Mouse (Mus musculus) intestine, embryonic 14.5 days (tissue): Measurements from ENCODE around the gene Pik3r1. TPM values are rescaled to one million over a fixed set of nuclear protein-coding genes. Genes with fewer than 3 reads are reported as not detected.
A peak's percentile ranks its signal among the peaks of the same experiment; 100 is the strongest.

ENCODE experiments used
- ATAC-seq: fragments of 200-750 bp; cut with Nextera tagmentation; replicated peaks from 2 replicates; pipeline ENCODE4 v1.8.0; 2017; ENCODE audit warnings: low read depth, moderate number of reproducible peaks, moderate TSS enrichment, moderate library complexity; ENCODE audit not compliant: low FRiP score, low TSS enrichment
- DNase-seq: peaks from one replicate; pipeline ENCODE4 v3.0.0-alpha.2; 2018; ENCODE audit warnings: low spot score
- H3K27ac ChIP-seq: fragments of 300-500 bp; sonication (generic); 2 replicates; pipeline ENCODE4 v1.5.1; 2014; ENCODE audit warnings: low read depth, mild to moderate bottlenecking, control low read depth
- H3K27me3 ChIP-seq: fragments of 300-500 bp; sonication (generic); replicated peaks from 2 replicates; pipeline ENCODE4 v1.6.1; 2014; ENCODE audit warnings: low read length, control low read depth; ENCODE audit not compliant: control insufficient read depth, insufficient read depth
- H3K36me3 ChIP-seq: fragments of 300-500 bp; sonication (generic); 2 replicates; pipeline ENCODE4 v1.6.1; 2014; ENCODE audit warnings: low read length, control low read depth; ENCODE audit not compliant: control insufficient read depth, insufficient read depth
- H3K4me1 ChIP-seq: fragments of 300-500 bp; sonication (generic); replicated peaks from 2 replicates; pipeline ENCODE4 v1.6.1; 2014; ENCODE audit warnings: low read length, control low read depth, mixed read lengths; ENCODE audit not compliant: control insufficient read depth, insufficient read depth
- H3K4me2 ChIP-seq: fragments of 300-500 bp; sonication (generic); 2 replicates; pipeline ENCODE4 v1.6.1; 2014; ENCODE audit warnings: low read length
- H3K4me3 ChIP-seq: fragments of 300-500 bp; sonication (generic); 2 replicates; pipeline ENCODE4 v1.5.1; 2014; ENCODE audit warnings: low read depth, low read length, control low read depth, mixed read lengths
- H3K9ac ChIP-seq: fragments of 300-500 bp; sonication (generic); 2 replicates; pipeline ENCODE4 v1.6.1; 2014; ENCODE audit warnings: mild to moderate bottlenecking, low read length
- H3K9me3 ChIP-seq: fragments of 300-500 bp; sonication (generic); 2 replicates; pipeline ENCODE4 v1.6.1; 2016; ENCODE audit warnings: low read length, control low read depth; ENCODE audit not compliant: control insufficient read depth
- WGBS: fragments of 180-500 bp; shearing (Covaris S2); extraction: QIAGEN DNeasy Blood & Tissue Kit; methylation state at CpG from one replicate; pipeline ENCODE4 v1.1.7; 2014; 5-methylcytosine and 5-hydroxymethylcytosine counted together
- polyA plus RNA-seq: library from polyadenylated mRNA; unstranded; fragments of >200 nt; fragmentation: Nextera tagmentation; extraction: Ambion mirVana; gene quantifications from 2 replicates; pipeline ENCODE4 v1.2.1, GENCODE M21; 2014

The Pik3r1 gene
- polyA plus RNA-seq, 1 experiment from 2014 or later = 52.6 TPM

DNA sequence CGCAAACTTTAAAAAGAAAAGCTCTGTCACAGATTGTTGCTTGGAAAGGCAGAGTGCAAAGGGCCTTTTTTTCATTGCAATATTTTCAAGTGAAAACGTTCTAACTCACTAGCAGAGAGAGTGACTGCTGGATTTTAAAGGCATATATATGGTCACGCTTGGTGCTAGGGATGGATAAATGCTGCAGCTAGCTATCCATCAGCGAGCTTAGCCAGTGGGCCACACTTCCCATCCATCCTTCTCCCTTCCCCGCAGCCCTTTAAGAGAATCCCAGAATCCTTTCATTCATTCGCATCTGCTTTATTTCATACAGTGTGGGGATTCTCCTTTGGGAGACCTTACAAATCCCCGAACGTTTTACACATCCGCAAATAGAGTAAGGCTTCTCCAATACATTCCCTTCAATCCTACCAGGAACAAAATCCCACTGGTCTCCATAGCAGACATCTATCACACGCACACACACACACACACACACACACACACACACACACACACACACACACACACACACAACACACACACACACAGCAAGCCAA, 32.9 kb upstream of the Pik3r1 start:
- H3K27ac ChIP-seq = peak overlapping the region; percentile 87
- ATAC-seq (peak; percentile 48), DNase-seq (no peak)
- H3K27me3 ChIP-seq = 0 out of 2 replicates have a peak, but pooled peaks cover 3% of the 10 kb centered on the region
- peak overlapping the region; percentile 34; the same call in 1 of the 2 replicates for H3K4me3 ChIP-seq
- no peaks in the 10 kb centered on the region; the same call in 1 of the 2 replicates for H3K4me1 ChIP-seq
- peak overlapping the region; percentile 58 for H3K9ac ChIP-seq
- H3K36me3 ChIP-seq = no peaks in the 10 kb centered on the region
- 26% methylated on average over 10 of the region's 10 CpGs for WGBS
- H3K9me3 ChIP-seq = no peaks in the 10 kb centered on the region
- peak overlapping the region; percentile 76 for H3K4me2 ChIP-seq

GRCm38 (mm10) chr13:101800021-101800596, 32.1 kb upstream of the Pik3r1 start:
- H3K9me3 ChIP-seq = no peaks in the 10 kb centered on the region
- ATAC-seq = no peak
- no peak overlapping the region for H3K4me2 ChIP-seq
- H3K4me1 ChIP-seq = no peaks in the 10 kb centered on the region; the same call in 1 of the 2 replicates
- no peak for DNase-seq
- H3K36me3 ChIP-seq = no peaks in the 10 kb centered on the region
- 87% methylated on average over 13 of the region's 13 CpGs for WGBS
- H3K27ac ChIP-seq = no peak overlapping the region
- H3K9ac ChIP-seq = no peak overlapping the region
- H3K27me3 ChIP-seq = 0 out of 2 replicates have a peak, but pooled peaks cover 3% of the 10 kb centered on the region
- H3K4me3 ChIP-seq = no peak overlapping the region

DNA sequence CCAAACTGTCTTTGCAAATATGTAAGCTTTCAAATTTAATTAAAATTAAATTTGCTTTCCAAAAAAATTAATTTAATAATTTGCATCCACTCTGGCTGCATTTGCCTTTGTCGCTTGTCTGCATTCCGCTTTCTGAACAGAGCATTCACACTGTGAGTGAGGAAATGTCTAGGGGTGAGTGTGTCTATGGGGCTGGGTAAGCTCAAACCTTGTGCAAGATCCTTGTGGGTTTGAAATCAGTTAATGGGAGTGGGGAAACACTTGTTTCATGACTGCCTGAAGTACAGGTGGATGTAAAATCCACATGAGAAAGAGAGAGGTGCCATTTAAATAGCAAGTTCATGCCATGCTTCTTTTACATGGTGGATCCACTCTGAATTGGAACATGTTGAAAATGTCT, 31.3 kb upstream of the Pik3r1 start:
- Histone ChIP-seq H3K27me3 (0 out of 2 replicates have a peak, but pooled peaks cover 3% of the 10 kb centered on the region), H3K9me3 (no peaks in the 10 kb centered on the region), H3K4me2 (no peak overlapping the region), H3K4me3 (no peak overlapping the region), H3K9ac (no peak overlapping the region), H3K4me1 (no peaks in the 10 kb centered on the region; the same call in 1 of the 2 replicates), H3K36me3 (no peaks in the 10 kb centered on the region), H3K27ac (no peak overlapping the region)
- no peak for ATAC-seq
- DNase-seq = no peak
- WGBS = 95% methylated on average over 2 of the region's 2 CpGs

DNA sequence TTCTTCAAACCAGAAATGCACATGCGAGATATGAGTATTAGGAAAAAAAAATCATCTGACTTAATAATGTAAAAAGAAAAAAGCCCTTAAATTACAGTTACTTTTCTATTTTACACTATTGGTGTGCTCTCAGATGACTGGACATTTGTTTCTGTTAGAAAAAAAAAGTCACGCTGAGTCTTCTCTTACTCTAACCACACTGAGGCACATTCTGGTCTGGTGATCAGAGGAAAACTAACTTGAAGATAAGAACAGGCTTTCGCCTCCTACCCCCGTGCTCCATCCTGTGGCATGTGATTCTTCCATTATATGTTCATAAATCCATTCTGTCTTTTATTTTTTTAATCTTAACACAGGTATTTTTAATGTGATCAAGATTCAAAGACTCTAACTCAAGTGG, 30.5 kb upstream of the Pik3r1 start:
- Histone ChIP-seq H3K9ac (no peak overlapping the region), H3K9me3 (no peaks in the 10 kb centered on the region), H3K4me3 (no peak overlapping the region), H3K4me1 (no peaks in the 10 kb centered on the region; the same call in 1 of the 2 replicates), H3K4me2 (no peak overlapping the region), H3K27ac (no peak overlapping the region), H3K36me3 (no peaks in the 10 kb centered on the region), H3K27me3 (0 out of 2 replicates have a peak, but pooled peaks cover 3% of the 10 kb centered on the region)
- WGBS = 90% methylated on average over 4 of the region's 4 CpGs
- no peak for DNase-seq
- no peak for ATAC-seq

DNA sequence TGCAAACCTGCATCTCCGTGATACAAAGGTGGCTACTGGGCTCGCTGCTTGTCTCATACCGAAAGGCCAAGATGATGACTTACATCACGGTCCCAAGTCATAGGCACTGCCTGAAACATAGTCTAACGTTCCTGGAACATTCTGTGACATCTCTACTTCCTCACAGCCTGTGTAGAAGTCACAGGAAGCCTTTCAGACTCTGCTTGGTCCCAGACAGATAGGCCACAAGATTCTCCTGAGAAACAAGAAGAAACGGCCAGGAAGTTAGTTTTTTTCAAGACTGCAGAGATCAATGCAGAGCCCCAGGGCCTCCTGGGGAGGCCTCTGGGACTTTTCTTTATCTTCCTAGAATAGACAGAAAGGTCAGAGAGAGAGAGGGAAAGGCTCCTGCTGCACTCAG, 29.0 kb upstream of the Pik3r1 start:
- WGBS = 57% methylated on average over 6 of the region's 6 CpGs
- Histone ChIP-seq H3K4me3 (no peak overlapping the region), H3K4me1 (no peaks in the 10 kb centered on the region; the same call in 1 of the 2 replicates), H3K27ac (no peak overlapping the region), H3K9ac (no peak overlapping the region), H3K4me2 (no peak overlapping the region), H3K36me3 (no peaks in the 10 kb centered on the region), H3K27me3 (0 out of 2 replicates have a peak, but pooled peaks cover 3% of the 10 kb centered on the region), H3K9me3 (no peaks in the 10 kb centered on the region)
- DNase-seq (no peak), ATAC-seq (no peak)

- ATAC-seq = no peak
- Histone ChIP-seq H3K4me1 (no peaks in the 10 kb centered on the region), H3K36me3 (no peaks in the 10 kb centered on the region), H3K9me3 (no peaks in the 10 kb centered on the region), H3K27ac (no peak overlapping the region), H3K9ac (no peak overlapping the region), H3K4me3 (no peak overlapping the region), H3K27me3 (no peaks in the 10 kb centered on the region), H3K4me2 (no peak overlapping the region)
- WGBS = 71% methylated on average over 4 of the region's 4 CpGs
- no peak for DNase-seq
These were observed 17.7 kb upstream of the Pik3r1 start for GRCm38 (mm10) chr13:101785705-101786104.

GRCm38 (mm10) chr13:101784651-101785289, 16.8 kb upstream of the Pik3r1 start:
- H3K4me3 ChIP-seq = no peak overlapping the region
- no peaks in the 10 kb centered on the region for H3K36me3 ChIP-seq
- no peaks in the 10 kb centered on the region for H3K27me3 ChIP-seq
- H3K9me3 ChIP-seq = no peaks in the 10 kb centered on the region
- H3K9ac ChIP-seq = no peak overlapping the region
- DNase-seq (no peak), ATAC-seq (0 out of 2 replicates have a peak, but pooled peaks have one; percentile 27)
- no peaks in the 10 kb centered on the region for H3K4me1 ChIP-seq
- H3K4me2 ChIP-seq = no peak overlapping the region
- no peak overlapping the region for H3K27ac ChIP-seq
- WGBS = 88% methylated on average over 13 of the region's 13 CpGs

DNA sequence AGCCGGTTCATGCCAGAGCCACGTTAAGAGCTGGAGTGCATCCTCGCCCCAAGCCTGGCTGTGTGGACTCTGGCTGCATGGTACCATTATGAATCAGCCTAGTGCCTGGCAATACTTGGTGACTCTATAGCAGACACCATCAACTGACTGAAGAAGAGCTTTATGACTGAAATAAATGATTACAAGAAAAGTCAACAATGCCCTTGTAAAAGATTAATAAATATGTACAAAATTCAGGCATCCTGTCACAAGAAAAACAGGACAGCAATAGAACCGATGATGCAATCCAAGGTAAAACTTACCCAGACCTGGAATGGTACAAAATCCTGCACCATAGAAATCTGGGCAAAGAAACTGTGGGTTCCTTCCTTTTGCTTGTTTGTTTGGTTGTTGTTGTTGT, 11.0 kb upstream of the Pik3r1 start:
- DNase-seq (no peak), ATAC-seq (no peak)
- Histone ChIP-seq H3K4me2 (no peak overlapping the region), H3K4me1 (no peaks in the 10 kb centered on the region), H3K4me3 (no peak overlapping the region), H3K9me3 (no peaks in the 10 kb centered on the region), H3K27ac (no peak overlapping the region), H3K27me3 (no peaks in the 10 kb centered on the region), H3K9ac (no peak overlapping the region), H3K36me3 (no peaks in the 10 kb centered on the region)
- WGBS = 91% methylated on average over 4 of the region's 4 CpGs
